Comparison of ENCODE assay signal across 7 mouse cellular contexts in genomic region chr2:144330352-144330959, GRCm38 (mm10). TPM values are rescaled to one million over a fixed set of nuclear protein-coding genes. Genes with fewer than 3 reads are reported as not detected.
A peak's percentile ranks its signal among the peaks of the same experiment; 100 is the strongest.
DNase-seq lines count a peak whose midpoint lies in the region; ATAC-seq and TF ChIP-seq lines count a peak whose summit lies in the region.

No protein-coding gene starts in this region.

- ATAC-seq in embryonic facial prominence, embryonic 12.5 days (ENCODE audit: insufficient number of reproducible peaks, insufficient read depth, low FRiP score, low TSS enrichment): no peak
- no peak for ATAC-seq in hindbrain, postnatal 0 days
- ATAC-seq in stomach, postnatal 0 days (ENCODE audit: low FRiP score, low TSS enrichment): peak; percentile 78

- TF ChIP-seq EP300 in stomach, postnatal 0 days (optimal IDR thresholded peaks at IDR 0.05): no peak

- no peak overlapping the region for H3K27ac ChIP-seq in embryonic facial prominence, embryonic 12.5 days
- H3K27ac ChIP-seq in hindbrain, postnatal 0 days: no peak overlapping the region
- peak overlapping the region; percentile 76; the same call in 1 of the 2 replicates for H3K27ac ChIP-seq in stomach, postnatal 0 days (replicated peaks)

- H3K4me3 ChIP-seq in embryonic facial prominence, embryonic 12.5 days: peak overlapping the region; percentile 49
- H3K4me3 ChIP-seq in hindbrain, postnatal 0 days (ENCODE audit: low read length): peak overlapping the region; percentile 47
- peak overlapping the region; percentile 59 for H3K4me3 ChIP-seq in stomach, postnatal 0 days (ENCODE audit: low read depth, low read length)

- under 1% methylated on average over 41 of the region's 41 CpGs for WGBS in embryonic facial prominence, embryonic 12.5 days
- under 1% methylated on average over 36 of the region's 41 CpGs for WGBS in hindbrain, postnatal 0 days
- 1% methylated on average over 36 of the region's 41 CpGs for whole genome bisulfite sequencing in stomach, postnatal 0 days

- H3K4me2 ChIP-seq in embryonic facial prominence, embryonic 12.5 days (replicated peaks): peak overlapping the region; percentile 93
- peak overlapping the region; percentile 72 for H3K4me2 ChIP-seq in hindbrain, postnatal 0 days (ENCODE audit: low read depth, low read length)
- peak overlapping the region; percentile 98 for H3K4me2 ChIP-seq in stomach, postnatal 0 days (replicated peaks; ENCODE audit: low read depth)

- H3K27me3 ChIP-seq in embryonic facial prominence, embryonic 12.5 days: peaks cover 84% of the 10 kb centered on the region
- peaks cover 45% of the 10 kb centered on the region for H3K27me3 ChIP-seq in hindbrain, postnatal 0 days (ENCODE audit: insufficient read depth, low read length)
- no peaks in the 10 kb centered on the region for H3K27me3 ChIP-seq in stomach, postnatal 0 days (ENCODE audit: control insufficient read depth, insufficient read depth, low read length)

- no peak for TF ChIP-seq CTCF in hindbrain, postnatal 0 days (IDR thresholded peaks at IDR 0.05; ENCODE audit: low read depth)
- no peak for TF ChIP-seq CTCF in stomach, postnatal 0 days (IDR thresholded peaks at IDR 0.05; ENCODE audit: low read depth)

- no peaks in the 10 kb centered on the region for H3K36me3 ChIP-seq in embryonic facial prominence, embryonic 12.5 days
- H3K36me3 ChIP-seq in hindbrain, postnatal 0 days (ENCODE audit: insufficient read depth, low read length): no peaks in the 10 kb centered on the region
- H3K36me3 ChIP-seq in stomach, postnatal 0 days (ENCODE audit: control insufficient read depth, insufficient read depth, low read length): no peaks in the 10 kb centered on the region

- peak overlapping the region; percentile 36 for H3K9ac ChIP-seq in embryonic facial prominence, embryonic 12.5 days
- peak overlapping the region; percentile 15; the same call in 1 of the 2 replicates for H3K9ac ChIP-seq in hindbrain, postnatal 0 days (replicated peaks; ENCODE audit: low read length)
- H3K9ac ChIP-seq in stomach, postnatal 0 days (ENCODE audit: low read length): peak overlapping the region; percentile 63

- DNase-seq in right cerebral cortex, postnatal 14 days: peak; percentile 9
- no peak for DNase-seq in right cerebral cortex, postnatal 36 days (ENCODE audit: low spot score in 2 of 2)
- DNase-seq in hindbrain, postnatal 0 days (ENCODE audit: low spot score): no peak
- peak; percentile 2 for DNase-seq in lung, postnatal 10 days
- peak; percentile 78 for DNase-seq in stomach, postnatal 0 days (ENCODE audit: low spot score)
- no peak for DNase-seq in cerebellum, adult 11 months

- no peaks in the 10 kb centered on the region for H3K9me3 ChIP-seq in embryonic facial prominence, embryonic 12.5 days
- H3K9me3 ChIP-seq in hindbrain, postnatal 0 days (ENCODE audit: low read length): no peaks in the 10 kb centered on the region
- no peaks in the 10 kb centered on the region for H3K9me3 ChIP-seq in stomach, postnatal 0 days (ENCODE audit: control insufficient read depth, low read length)

- H3K4me1 ChIP-seq in embryonic facial prominence, embryonic 12.5 days: peaks cover 25% of the 10 kb centered on the region
- peaks cover 13% of the 10 kb centered on the region; the same call in 1 of the 2 replicates for H3K4me1 ChIP-seq in hindbrain, postnatal 0 days (ENCODE audit: insufficient read depth, low read length)
- peaks cover 4% of the 10 kb centered on the region; the same call in 1 of the 2 replicates for H3K4me1 ChIP-seq in stomach, postnatal 0 days (replicated peaks; ENCODE audit: control insufficient read depth, insufficient read depth)

RNA-seq across cellular contexts. Expression of gene Ovol2, which starts 1.5 kb away (rescaled TPM):
- 1.1 and 1.6 TPM in 2 replicates for polyA plus RNA-seq in embryonic facial prominence, embryonic 12.5 days (2016; fragmentation: Nextera tagmentation; extraction: Ambion mirVana)
- total RNA-seq in hindbrain, postnatal 0 days (2014; rRNA removed): not detected in 2 replicates
- 0.09 TPM in 1 of 2 replicates, not detected in the other for polyA plus RNA-seq in hindbrain, postnatal 0 days (2015; fragmentation: Nextera tagmentation; extraction: Ambion mirVana)
- 9.8 and 11.9 TPM in 2 replicates for polyA plus RNA-seq in stomach, postnatal 0 days (2015; fragmentation: Nextera tagmentation; extraction: Ambion mirVana)

RNA-seq across cellular contexts. Expression of gene Kat14, which starts 38.3 kb away (rescaled TPM):
- polyA plus RNA-seq in embryonic facial prominence, embryonic 12.5 days (2016; fragmentation: Nextera tagmentation; extraction: Ambion mirVana): 51.3 and 53.3 TPM in 2 replicates
- 22.7 and 23.5 TPM in 2 replicates for total RNA-seq in hindbrain, postnatal 0 days (2014; rRNA removed)
- polyA plus RNA-seq in hindbrain, postnatal 0 days (2015; fragmentation: Nextera tagmentation; extraction: Ambion mirVana): 18.6 and 22.5 TPM in 2 replicates
- polyA plus RNA-seq in stomach, postnatal 0 days (2015; fragmentation: Nextera tagmentation; extraction: Ambion mirVana): 20.9 and 21.4 TPM in 2 replicates

RNA-seq across cellular contexts. Expression of gene Pet117, which starts 38.3 kb away (rescaled TPM):
- not detected in 2 replicates for polyA plus RNA-seq in embryonic facial prominence, embryonic 12.5 days (2016; fragmentation: Nextera tagmentation; extraction: Ambion mirVana)
- total RNA-seq in hindbrain, postnatal 0 days (2014; rRNA removed): 2.4 TPM in 1 of 2 replicates, not detected in the other
- 2.8 and 3.1 TPM in 2 replicates for polyA plus RNA-seq in hindbrain, postnatal 0 days (2015; fragmentation: Nextera tagmentation; extraction: Ambion mirVana)
- polyA plus RNA-seq in stomach, postnatal 0 days (2015; fragmentation: Nextera tagmentation; extraction: Ambion mirVana): 2.4 and 2.5 TPM in 2 replicates

RNA-seq across cellular contexts. Expression of gene Snx5, which starts 59.8 kb away (rescaled TPM):
- polyA plus RNA-seq in embryonic facial prominence, embryonic 12.5 days (2016; fragmentation: Nextera tagmentation; extraction: Ambion mirVana): 132 and 140 TPM in 2 replicates
- 67.1 and 67.2 TPM in 2 replicates for total RNA-seq in hindbrain, postnatal 0 days (2014; rRNA removed)
- polyA plus RNA-seq in hindbrain, postnatal 0 days (2015; fragmentation: Nextera tagmentation; extraction: Ambion mirVana): 68.1 and 71.6 TPM in 2 replicates
- 63.5 and 64.0 TPM in 2 replicates for polyA plus RNA-seq in stomach, postnatal 0 days (2015; fragmentation: Nextera tagmentation; extraction: Ambion mirVana)

RNA-seq across cellular contexts. Expression of gene Mgme1, which starts 60.0 kb away (rescaled TPM):
- 19.4 and 19.8 TPM in 2 replicates for polyA plus RNA-seq in embryonic facial prominence, embryonic 12.5 days (2016; fragmentation: Nextera tagmentation; extraction: Ambion mirVana)
- total RNA-seq in hindbrain, postnatal 0 days (2014; rRNA removed): 4.4 and 5.1 TPM in 2 replicates
- polyA plus RNA-seq in hindbrain, postnatal 0 days (2015; fragmentation: Nextera tagmentation; extraction: Ambion mirVana): 6.5 and 6.6 TPM in 2 replicates
- 6.8 and 8.4 TPM in 2 replicates for polyA plus RNA-seq in stomach, postnatal 0 days (2015; fragmentation: Nextera tagmentation; extraction: Ambion mirVana)

Comparison
In these comparisons a context has a peak if more than half of its experiments do, and no peak if none do; other contexts are left out.
1. DNase-seq: peak in right cerebral cortex, postnatal 14 days (single experiment), lung, postnatal 10 days (single experiment) and stomach, postnatal 0 days (single experiment); none in right cerebral cortex, postnatal 36 days (0 of 2), hindbrain, postnatal 0 days (single experiment) and cerebellum, adult 11 months (single experiment).
2. Peak in every context shown above with its lines, with median percentiles within 50 percentile points of each other: H3K4me2 ChIP-seq, H3K4me3 ChIP-seq and H3K9ac ChIP-seq.